Mouse (Mus musculus) ovary, postnatal 14 days (tissue): ENCODE measurements around the gene Lmbr1l.

ENCODE experiments used
- DNase-seq: peaks from one replicate; pipeline ENCODE4 v3.0.0; 2022; ENCODE audit warnings: low spot score

Gene Lmbr1l

GRCm38 (mm10) chr15:98895635-98896589 lies 22.1 kb downstream of the Lmbr1l start:
- DNase-seq: no peak

- no peak for DNase-seq
Measured at GRCm38 (mm10) chr15:98894746-98895634, 23.0 kb downstream of the Lmbr1l start.

- no peak for DNase-seq
Measured at GRCm38 (mm10) chr15:98893940-98894745, 23.9 kb downstream of the Lmbr1l start, which contains the start of gene Rhebl1. Gene Rhebl1, minus strand, starts transcription at chr15:98894540.

- no peak for DNase-seq
Measured at GRCm38 (mm10) chr15:98893036-98893435, 25.0 kb downstream of the Lmbr1l start.

GRCm38 (mm10) chr15:98891907-98892606 lies 26.0 kb downstream of the Lmbr1l start:
- DNase-seq: peak; percentile 46

GRCm38 (mm10) chr15:98891198-98891742 lies 26.8 kb downstream of the Lmbr1l start:
- no peak for DNase-seq

- no peak for DNase-seq
Measured at GRCm38 (mm10) chr15:98887526-98887925, 30.5 kb downstream of the Lmbr1l start.

- no peak for DNase-seq
Measured at GRCm38 (mm10) chr15:98886667-98887387, 31.2 kb downstream of the Lmbr1l start.

GRCm38 (mm10) chr15:98884106-98884505 lies 33.9 kb downstream of the Lmbr1l start:
- no peak for DNase-seq

GRCm38 (mm10) chr15:98883661-98884060 lies 34.4 kb downstream of the Lmbr1l start:
- no peak for DNase-seq

GRCm38 (mm10) chr15:98881656-98882008 lies 36.4 kb downstream of the Lmbr1l start:
- DNase-seq: no peak

- peak; percentile 75 for DNase-seq
Measured at GRCm38 (mm10) chr15:98880978-98881655, 36.9 kb downstream of the Lmbr1l start.

GRCm38 (mm10) chr15:98877331-98877730 lies 40.7 kb downstream of the Lmbr1l start:
- DNase-seq: peak; percentile 65

GRCm38 (mm10) chr15:98871916-98872888 lies 45.8 kb downstream of the Lmbr1l start:
- DNase-seq: peak; percentile 82

GRCm38 (mm10) chr15:98871070-98871915 lies 46.7 kb downstream of the Lmbr1l start, which contains the start of gene Kmt2d:
Gene Kmt2d, minus strand, starts transcription at chr15:98871204.
- DNase-seq: no peak

- no peak for DNase-seq
Measured at GRCm38 (mm10) chr15:98870179-98871069, 47.6 kb downstream of the Lmbr1l start.
